Comparison of ENCODE assay signal across 8 mouse cellular contexts in genomic region chr8:111630105-111630521, GRCm38 (mm10). TPM values are rescaled to one million over a fixed set of nuclear protein-coding genes. Genes with fewer than 3 reads are reported as not detected.
DNase-seq lines count a peak whose midpoint lies in the region; ATAC-seq and TF ChIP-seq lines count a peak whose summit lies in the region.

Gene Ldhd, minus strand, starts transcription at chr8:111630374.

- TF ChIP-seq POLR2A in bone marrow, adult 2 months (IDR thresholded peaks at IDR 0.05; ENCODE audit: borderline replicate concordance, control insufficient read depth, low read depth, low read length) = 0 out of 2 replicates have a peak, but pooled peaks have one; percentile 32

- no peaks in the 10 kb centered on the region; the same call in 1 of the 2 replicates for H3K4me1 ChIP-seq in bone marrow, adult 2 months (ENCODE audit: control insufficient read depth, insufficient read depth, low read length)
- no peaks in the 10 kb centered on the region for H3K4me1 ChIP-seq in forebrain, embryonic 11.5 days (replicated peaks; ENCODE audit: control insufficient read depth, insufficient read depth, low read length)

- peaks cover under 1% of the 10 kb centered on the region; the same call in 1 of the 2 replicates for H3K79me2 ChIP-seq in macrophage (ENCODE audit: inconsistent target)

- H3K4me2 ChIP-seq in forebrain, embryonic 11.5 days (ENCODE audit: low read depth, low read length, severe bottlenecking) = peak within 1 kb of the TSS; percentile 35; the same call in 1 of the 2 replicates

- H3K36me3 ChIP-seq in forebrain, embryonic 11.5 days (ENCODE audit: control insufficient read depth, insufficient read depth, low read length) = no peaks in the 10 kb centered on the region; the same call in 1 of the 2 replicates
- no peaks in the 10 kb centered on the region for H3K36me3 ChIP-seq in macrophage (ENCODE audit: inconsistent target)

- peak within 1 kb of the TSS; percentile 92 for H3K27ac ChIP-seq in left cerebral cortex, adult 2 months
- no peak within 1 kb of the TSS for H3K27ac ChIP-seq in bone marrow, adult 2 months (ENCODE audit: control insufficient read depth, insufficient read depth, low read depth, low read length, poor library complexity)
- no peak within 1 kb of the TSS for H3K27ac ChIP-seq in forebrain, embryonic 11.5 days (ENCODE audit: low read depth, low read length)
- H3K27ac ChIP-seq in macrophage = no peak within 1 kb of the TSS

- no peak for TF ChIP-seq CTCF in left cerebral cortex, adult 2 months (IDR thresholded peaks at IDR 0.05)
- no peak for TF ChIP-seq CTCF in bone marrow, adult 2 months (IDR thresholded peaks at IDR 0.05; ENCODE audit: control insufficient read depth, insufficient read depth, low read length)

- peak within 1 kb of the TSS; percentile 62 for H3K4me3 ChIP-seq in left cerebral cortex, adult 2 months
- peak within 1 kb of the TSS; percentile 4 for H3K4me3 ChIP-seq in bone marrow, adult 2 months (replicated peaks; ENCODE audit: control insufficient read depth, low read depth, low read length)
- H3K4me3 ChIP-seq in forebrain, embryonic 11.5 days (ENCODE audit: low read depth, low read length) = no peak within 1 kb of the TSS
- peak within 1 kb of the TSS; percentile 2; the same call in 1 of the 2 replicates for H3K4me3 ChIP-seq in macrophage (ENCODE audit: inconsistent target)

- no peaks in the 10 kb centered on the region for H3K27me3 ChIP-seq in forebrain, embryonic 11.5 days (ENCODE audit: control insufficient read depth, insufficient read depth, low read length)

- DNase-seq in left cerebral cortex, adult 2 months (ENCODE audit: extremely low spot score in 1 of 2, low spot score in 2 of 2) = peak in 1 of 2 experiments; percentile 53
- DNase-seq in left cerebral cortex, postnatal 4 days = no peak
- no peak for DNase-seq in forebrain, embryonic 11.5 days (ENCODE audit: low spot score)
- DNase-seq in heart, postnatal 10 days = peak; percentile 69 to 70
- DNase-seq in kidney, postnatal 4 days = peak; percentile 60 to 75
- no peak for DNase-seq in natural killer cell, adult 2 months (ENCODE audit: low spot score in 2 of 2)

- ATAC-seq in forebrain, embryonic 11.5 days (replicated peaks; ENCODE audit: low FRiP score) = no peak

- WGBS in bone marrow, adult 2 months = 7% methylated on average over 13 of the region's 13 CpGs
- WGBS in forebrain, embryonic 11.5 days = 33% methylated on average over 13 of the region's 13 CpGs
- 24% methylated on average over 11 of the region's 13 CpGs for WGBS in macrophage (ENCODE audit: missing documents)

- intact Hi-C loops in left cerebral cortex, adult 2 months (cut with DNase I) = no loop called here
- intact Hi-C loops in left cerebral cortex, postnatal 4 days (cut with DNase I) = no loop called here
- intact Hi-C loops in heart, postnatal 10 days (cut with DNase I) = loop anchor here (5.0 kb wide), 1 partner anchor 288 kb away; no protein-coding TSS in a partner anchor

- H3K9ac ChIP-seq in forebrain, embryonic 11.5 days (ENCODE audit: low read length) = no peak within 1 kb of the TSS

- no peaks in the 10 kb centered on the region for H3K9me3 ChIP-seq in forebrain, embryonic 11.5 days (ENCODE audit: control insufficient read depth, low read length)

RNA-seq across cellular contexts. Expression of gene Ldhd, which starts in this region (rescaled TPM):
- total RNA-seq in left cerebral cortex, adult 2 months (2021) = 10 to 100 TPM; 10.1 to 10.8 TPM
- total RNA-seq in left cerebral cortex, postnatal 4 days (2021) = 1 to 10 TPM in 1 of 2 experiments, under 1 TPM in 1; 0.54 to 1.1 TPM
- polyA plus RNA-seq in bone marrow, adult 2 months (2011; ENCODE audit: insufficient read depth, insufficient read length, low replicate concordance, missing spikeins) = 0.38 and 1.5 TPM in 2 replicates
- polyA plus RNA-seq in forebrain, embryonic 11.5 days (2014; fragmentation: Nextera tagmentation; extraction: Ambion mirVana) = 0.11 and 0.27 TPM in 2 replicates
- total RNA-seq in heart, postnatal 10 days (2021) = 1 to 10 TPM; 6.0 to 6.2 TPM
- 1 to 10 TPM in 24 of 26 experiments, under 1 TPM in 2; 0.67 to 3.8 (median 1.9) TPM for total RNA-seq in macrophage (2018; cell fraction: chromatin; rRNA removed)
- under 1 TPM; 0.40 to 0.91 (median 0.64) TPM for total RNA-seq in macrophage (2018; cell fraction: cytosol; rRNA removed)
- 1 to 10 TPM in 22 of 26 experiments, under 1 TPM in 4; 0.55 to 2.4 (median 1.4) TPM for total RNA-seq in macrophage (2018; cell fraction: nucleus; rRNA removed)
- polyA plus RNA-seq in macrophage (2018) = 0.40 to 1.2 TPM (median 0.82 TPM) in 3 replicates

Comparison
In these comparisons a context has a peak if more than half of its experiments do, and no peak if none do; other contexts are left out.
1. DNase-seq: peak in heart, postnatal 10 days (2 of 2) and kidney, postnatal 4 days (2 of 2); none in left cerebral cortex, postnatal 4 days (single experiment), forebrain, embryonic 11.5 days (single experiment) and natural killer cell, adult 2 months (0 of 2).